Mouse (Mus musculus) olfactory bulb, adult 2 months (tissue): ENCODE results near the gene Sfrp5.

Experiments
- CTCF ChIP-seq: fragments of 200-500 bp; IDR thresholded peaks from 2 replicates; pipeline ENCODE4 v1.5.1; 2012; ENCODE audit warnings: low read depth, mild to moderate bottlenecking, low read length, moderate library complexity; ENCODE audit not compliant: insufficient read depth
- POLR2A ChIP-seq: fragments of 200-500 bp; IDR thresholded peaks from 2 replicates; pipeline ENCODE4 v1.6.1; 2012; ENCODE audit warnings: mild to moderate bottlenecking, low read depth, low read length, moderate library complexity; ENCODE audit not compliant: insufficient read depth

GRCm38 (mm10) chr19:42166766-42167165 is 35.3 kb downstream of the Sfrp5 start:
- TF ChIP-seq POLR2A (no peak), CTCF (no peak)
